Mouse (Mus musculus) liver, embryonic 12.5 days (tissue): Measurements from ENCODE around the gene Fastkd3. TPM values are rescaled to one million over a fixed set of nuclear protein-coding genes. Genes with fewer than 3 reads are reported as not detected.
A peak's percentile ranks its signal among the peaks of the same experiment; 100 is the strongest.
"Not testable (repeated sequence)": the region's sequence is repeated elsewhere in the genome, so short reads cannot be mapped to it uniquely, and the experiment has no call there.

Experiments
- ATAC-seq: fragments of 200-750 bp; cut with Nextera tagmentation; 2 replicates; pipeline ENCODE4 v1.8.0; 2017; ENCODE audit warnings: moderate number of reproducible peaks, mild to moderate bottlenecking, moderate library complexity
- H3K27ac ChIP-seq: fragments of 300-500 bp; sonication (generic); 2 replicates; pipeline ENCODE4 v1.5.1; 2016; ENCODE audit warnings: mild to moderate bottlenecking
- H3K27me3 ChIP-seq: fragments of 300-500 bp; sonication (generic); replicated peaks from 2 replicates; pipeline ENCODE4 v1.6.1; 2016; ENCODE audit warnings: mild to moderate bottlenecking, moderate library complexity
- H3K36me3 ChIP-seq: fragments of 300-500 bp; sonication (generic); 2 replicates; pipeline ENCODE4 v1.6.1; 2016; ENCODE audit warnings: mild to moderate bottlenecking, moderate library complexity
- H3K4me1 ChIP-seq: fragments of 300-500 bp; sonication (generic); 2 replicates; pipeline ENCODE4 v1.6.1; 2016
- H3K4me2 ChIP-seq: fragments of 300-500 bp; sonication (generic); 2 replicates; pipeline ENCODE4 v1.6.1; 2016; ENCODE audit warnings: mild to moderate bottlenecking, moderate library complexity
- H3K4me3 ChIP-seq: fragments of 300-500 bp; sonication (generic); 2 replicates; pipeline ENCODE4 v1.5.1; 2016; ENCODE audit warnings: mild to moderate bottlenecking, moderate library complexity
- H3K9ac ChIP-seq: fragments of 300-500 bp; sonication (generic); 2 replicates; pipeline ENCODE4 v1.6.1; 2016; ENCODE audit warnings: mild to moderate bottlenecking, moderate library complexity
- H3K9me3 ChIP-seq: fragments of 300-500 bp; sonication (generic); replicated peaks from 2 replicates; pipeline ENCODE4 v1.6.1; 2016; ENCODE audit warnings: mild to moderate bottlenecking, moderate library complexity
- WGBS: fragments of 180-500 bp; shearing (Covaris S2); methylation state at CpG from one replicate; pipeline ENCODE4 v1.1.7; 2016; ENCODE audit not compliant: insufficient replicate concordance; 5-methylcytosine and 5-hydroxymethylcytosine counted together
- polyA plus RNA-seq: library from polyadenylated mRNA; unstranded; fragments of >200 nt; fragmentation: Nextera tagmentation; extraction: Ambion mirVana; gene quantifications from 2 replicates; pipeline ENCODE4 v1.2.1, GENCODE M21; 2016

Fastkd3 gene
- polyA plus RNA-seq: 22.6 and 22.7 TPM in 2 replicates

DNA sequence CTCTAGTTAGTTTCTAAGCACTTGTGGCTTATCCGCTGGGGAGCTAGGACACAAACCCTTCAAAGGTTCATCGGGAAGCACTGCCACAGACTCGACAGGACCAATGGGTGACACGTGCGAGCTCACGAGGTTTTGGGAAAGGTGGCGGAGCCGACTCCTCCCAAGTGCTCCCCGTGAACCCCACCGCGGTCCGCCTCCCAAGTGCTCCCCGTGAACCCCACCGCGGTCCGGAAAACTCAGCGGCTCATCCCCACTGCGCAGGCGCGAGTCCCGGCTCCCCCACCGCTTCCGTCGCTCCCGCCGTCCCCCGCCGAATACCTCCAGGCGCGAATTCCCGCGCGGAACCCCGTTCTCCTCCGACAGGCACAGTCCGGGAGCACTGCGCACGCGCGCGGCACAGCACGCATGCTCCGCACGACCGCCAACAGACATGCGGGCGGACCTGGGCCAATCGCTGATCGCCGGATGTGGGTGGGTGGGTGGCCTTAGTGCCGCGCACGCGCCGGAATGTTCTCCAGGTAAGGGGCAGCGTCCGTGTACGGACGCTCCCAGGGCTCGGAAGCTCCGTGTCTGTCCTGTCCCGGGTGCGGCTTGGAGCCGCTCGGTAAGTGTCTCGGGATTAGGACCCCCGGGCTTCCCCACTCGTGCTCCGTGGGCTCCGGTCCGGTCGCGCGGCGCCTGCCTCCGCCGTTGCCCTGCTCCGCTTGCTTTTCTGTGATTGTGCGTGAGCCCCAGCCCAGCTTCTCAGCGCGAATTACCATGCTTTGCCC lies at the start of gene Fastkd3, which contains the start of gene Mtrr:
Gene Fastkd3, plus strand, starts transcription at position 488 of the 770 bp plus-strand sequence.
Gene Mtrr, minus strand, starts transcription at position 403 of the 770 bp plus-strand sequence.
- peak within 1 kb of the TSS; percentile 88 for H3K4me2 ChIP-seq
- under 1% methylated on average over 76 of the region's 81 CpGs for WGBS
- peak; percentile 99 for ATAC-seq
- H3K36me3 ChIP-seq: peaks cover 68% of the 10 kb centered on the region
- peak within 1 kb of the TSS; percentile 81 for H3K4me3 ChIP-seq
- H3K4me1 ChIP-seq: peaks cover 22% of the 10 kb centered on the region
- H3K27me3 ChIP-seq: no peaks in the 10 kb centered on the region
- H3K9me3 ChIP-seq: no peaks in the 10 kb centered on the region
- peak within 1 kb of the TSS; percentile 76 for H3K27ac ChIP-seq
- peak within 1 kb of the TSS; percentile 79 for H3K9ac ChIP-seq

DNA sequence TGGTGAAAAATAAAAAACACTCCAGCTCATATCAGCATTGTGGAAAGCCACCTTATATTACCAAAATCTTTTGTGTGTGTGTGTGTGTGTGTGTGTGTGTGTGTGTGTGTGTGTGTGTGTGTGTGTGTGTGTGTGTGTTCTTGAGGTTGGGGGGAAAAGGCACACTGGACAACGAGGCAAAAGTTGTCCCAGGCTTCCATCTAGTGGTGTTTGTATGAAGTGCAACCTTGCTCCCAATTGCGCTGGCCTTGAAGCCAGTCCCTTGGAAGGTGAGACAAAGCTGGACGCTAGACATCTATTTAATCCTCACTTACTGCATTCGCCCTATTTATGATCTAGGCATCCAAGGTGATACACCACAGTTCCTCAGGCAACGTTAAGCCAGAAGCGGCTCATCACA lies 28.6 kb upstream of the Fastkd3 start:
- whole genome bisulfite sequencing: 26% methylated on average over 5 of the region's 6 CpGs
- H3K9me3 ChIP-seq, H3K4me3 ChIP-seq: not testable (repeated sequence)

DNA sequence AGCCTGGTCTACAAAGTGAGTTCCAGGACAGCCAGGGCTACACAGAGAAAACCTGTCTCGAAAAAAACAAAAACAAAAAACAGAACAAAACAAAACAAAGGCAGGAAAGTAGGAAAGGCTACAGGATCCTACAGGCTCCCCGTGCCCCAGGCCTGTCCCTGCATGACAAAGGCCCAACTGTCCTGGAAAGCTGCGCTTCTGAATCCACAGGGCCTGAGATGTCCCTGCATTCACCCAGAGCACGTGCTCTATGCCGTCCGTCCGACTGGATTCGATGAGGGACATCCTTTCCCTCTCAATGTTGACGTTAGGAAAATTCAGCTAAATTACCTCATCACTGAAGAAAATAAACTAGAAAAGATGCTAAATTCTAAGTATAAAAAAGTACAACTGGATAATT lies 13.9 kb upstream of the Fastkd3 start:
- Histone ChIP-seq H3K9me3 (no peaks in the 10 kb centered on the region), H3K4me2 (no peak overlapping the region), H3K4me1 (no peaks in the 10 kb centered on the region), H3K36me3 (peaks cover 98% of the 10 kb centered on the region), H3K4me3 (no peak overlapping the region), H3K9ac (no peak overlapping the region), H3K27me3 (no peaks in the 10 kb centered on the region), H3K27ac (no peak overlapping the region)
- WGBS: 80% methylated on average over 9 of the region's 9 CpGs
- no peak for ATAC-seq

More for the DNA sequence above, 28.6 kb upstream of the Fastkd3 start:
- not testable (repeated sequence) for H3K4me1 ChIP-seq, H3K4me2 ChIP-seq, H3K27ac ChIP-seq, H3K36me3 ChIP-seq, H3K27me3 ChIP-seq, H3K9ac ChIP-seq, ATAC-seq

DNA sequence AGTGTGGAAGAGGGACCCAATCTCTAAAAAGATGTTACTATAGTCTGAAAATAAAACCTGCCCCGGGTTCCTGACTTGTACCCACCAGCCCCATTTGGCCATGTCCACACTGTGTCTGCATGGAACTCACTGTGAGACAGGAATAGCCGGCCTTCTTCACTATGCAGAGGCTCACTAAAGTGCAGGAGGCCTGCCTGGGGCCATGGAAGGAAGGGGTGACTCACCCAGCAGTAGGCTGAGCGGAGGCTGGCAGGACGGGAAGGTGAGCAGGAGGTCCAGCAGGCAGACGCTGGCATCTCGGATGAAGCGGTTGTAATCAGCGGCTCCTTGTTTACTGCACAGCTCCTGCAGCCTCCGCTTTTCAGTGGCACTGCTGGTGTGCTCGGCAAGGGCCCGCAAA lies 13.5 kb upstream of the Fastkd3 start:
- peaks cover 98% of the 10 kb centered on the region for H3K36me3 ChIP-seq

DNA sequence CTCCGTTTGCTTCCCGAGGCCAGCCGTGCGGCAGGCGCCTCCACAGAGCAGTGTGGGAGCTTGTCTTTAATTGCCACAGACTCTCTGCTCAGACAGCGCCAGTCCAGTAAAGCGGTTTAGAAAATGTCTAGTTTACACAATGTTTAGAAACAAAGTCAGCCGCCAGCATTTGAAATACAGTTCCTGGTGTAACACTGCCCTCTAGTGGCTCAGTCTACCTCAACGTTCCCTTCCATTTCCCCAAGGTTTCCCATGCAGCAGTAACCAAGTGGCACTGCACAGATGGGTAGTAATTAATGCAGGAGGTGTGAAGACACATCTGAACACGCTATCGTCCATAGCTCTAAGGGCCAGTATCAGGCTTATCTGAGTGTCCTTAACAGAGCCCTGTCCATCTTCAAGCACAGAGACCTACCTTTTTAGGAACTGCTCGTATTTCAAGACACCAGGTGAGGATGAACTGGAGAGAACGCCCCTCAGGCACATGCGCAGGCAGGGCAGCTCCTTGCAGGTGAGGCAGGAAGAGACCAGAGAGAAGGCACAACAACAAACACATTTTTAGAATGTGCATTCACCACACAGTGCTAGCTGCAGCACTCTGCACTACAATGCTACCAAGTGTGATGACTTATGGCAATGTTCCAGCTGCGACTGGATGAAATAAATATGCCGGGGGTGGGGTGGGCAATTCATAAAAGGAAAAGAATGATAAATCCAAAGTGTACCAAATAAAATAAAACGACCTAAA lies 12.3 kb upstream of the Fastkd3 start:
- Histone ChIP-seq H3K36me3 (peaks cover 97% of the 10 kb centered on the region), H3K4me3 (no peak overlapping the region), H3K4me2 (no peak overlapping the region), H3K27me3 (no peaks in the 10 kb centered on the region), H3K27ac (no peak overlapping the region), H3K9me3 (no peaks in the 10 kb centered on the region), H3K4me1 (no peaks in the 10 kb centered on the region), H3K9ac (no peak overlapping the region)
- no peak for ATAC-seq
- 73% methylated on average over 17 of the region's 17 CpGs for WGBS

More for the DNA sequence above, 13.5 kb upstream of the Fastkd3 start:
- Histone ChIP-seq H3K4me1 (no peaks in the 10 kb centered on the region), H3K4me2 (no peak overlapping the region), H3K27me3 (no peaks in the 10 kb centered on the region), H3K27ac (no peak overlapping the region), H3K4me3 (no peak overlapping the region), H3K9ac (no peak overlapping the region), H3K9me3 (no peaks in the 10 kb centered on the region)
- WGBS: 88% methylated on average over 11 of the region's 11 CpGs
- no peak for ATAC-seq

DNA sequence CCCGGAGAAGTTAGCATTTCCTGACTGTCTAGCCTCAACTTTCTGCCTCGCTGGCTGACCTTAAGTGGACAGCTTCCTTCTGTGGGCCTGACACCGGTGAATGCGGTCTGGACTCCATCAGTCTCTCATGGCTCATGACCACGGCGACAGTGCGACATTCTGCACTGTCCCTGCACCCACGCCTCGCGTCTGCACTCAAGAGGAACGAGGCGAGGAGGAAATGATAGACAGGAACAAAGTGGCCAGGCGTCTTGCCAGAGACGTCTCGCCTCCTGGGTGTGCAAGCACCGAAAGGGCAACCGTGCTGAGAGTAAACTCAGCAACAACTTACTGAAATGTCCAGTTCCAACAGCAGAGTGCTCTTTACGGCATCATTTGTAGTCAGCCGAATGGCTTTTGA lies 9.8 kb upstream of the Fastkd3 start:
- 85% methylated on average over 19 of the region's 19 CpGs for WGBS
- no peaks in the 10 kb centered on the region for H3K9me3 ChIP-seq
- H3K27ac ChIP-seq: no peak overlapping the region
- no peak overlapping the region for H3K9ac ChIP-seq
- H3K27me3 ChIP-seq: no peaks in the 10 kb centered on the region
- H3K4me1 ChIP-seq: no peaks in the 10 kb centered on the region
- no peak for ATAC-seq
- no peak overlapping the region for H3K4me3 ChIP-seq
- H3K36me3 ChIP-seq: peaks cover 97% of the 10 kb centered on the region
- H3K4me2 ChIP-seq: no peak overlapping the region

DNA sequence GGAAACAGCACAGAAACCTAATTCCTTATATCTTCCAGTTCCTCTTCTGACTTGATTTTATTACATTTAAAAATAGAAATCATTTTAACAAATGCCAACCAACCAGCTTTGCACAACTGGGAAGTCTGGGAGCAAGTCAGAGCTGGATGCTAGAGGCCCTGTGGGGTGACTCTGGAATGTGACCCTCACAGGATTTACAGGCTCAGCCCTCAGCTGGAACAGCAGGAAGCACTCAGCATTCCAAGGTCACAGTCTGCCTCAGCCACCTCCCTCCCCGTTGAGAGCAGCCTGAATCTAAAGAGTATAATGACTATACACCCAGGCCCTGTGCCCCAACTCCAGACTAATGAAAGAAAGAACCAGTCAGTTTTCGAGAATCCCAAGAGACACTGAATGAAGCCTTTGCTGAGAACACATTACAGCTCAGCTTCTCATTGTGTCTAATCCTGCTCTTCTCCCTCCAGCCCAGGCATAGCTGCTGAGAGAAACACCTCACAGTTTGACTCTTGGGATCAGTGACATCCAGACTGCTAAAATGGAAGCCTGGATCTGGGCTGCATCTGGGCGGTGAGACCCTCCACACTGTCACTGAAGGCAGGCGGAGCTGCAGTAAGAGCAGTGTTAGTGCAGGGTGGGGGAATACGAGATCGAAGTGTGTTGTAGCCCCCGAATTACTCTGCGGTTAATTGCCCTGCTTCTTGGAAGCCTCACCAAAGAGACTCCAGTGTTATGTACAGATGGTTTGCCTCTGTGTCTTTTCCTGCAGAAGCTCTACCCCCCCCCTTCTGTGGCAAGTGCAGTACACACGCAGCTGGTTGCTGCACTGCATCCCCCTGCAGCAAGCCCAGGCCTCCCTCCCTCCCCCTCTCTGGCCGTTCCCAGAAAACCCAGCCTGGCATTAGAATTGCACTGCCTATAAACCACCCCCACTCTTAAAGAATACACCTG lies 8.8 kb upstream of the Fastkd3 start:
- H3K9me3 ChIP-seq: no peaks in the 10 kb centered on the region
- peaks cover 97% of the 10 kb centered on the region for H3K36me3 ChIP-seq
- no peak for ATAC-seq
- no peak overlapping the region for H3K27ac ChIP-seq
- WGBS: 77% methylated on average over 10 of the region's 10 CpGs
- no peak overlapping the region for H3K4me3 ChIP-seq
- no peak overlapping the region for H3K9ac ChIP-seq
- H3K4me2 ChIP-seq: no peak overlapping the region
- H3K27me3 ChIP-seq: no peaks in the 10 kb centered on the region
- H3K4me1 ChIP-seq: no peaks in the 10 kb centered on the region

DNA sequence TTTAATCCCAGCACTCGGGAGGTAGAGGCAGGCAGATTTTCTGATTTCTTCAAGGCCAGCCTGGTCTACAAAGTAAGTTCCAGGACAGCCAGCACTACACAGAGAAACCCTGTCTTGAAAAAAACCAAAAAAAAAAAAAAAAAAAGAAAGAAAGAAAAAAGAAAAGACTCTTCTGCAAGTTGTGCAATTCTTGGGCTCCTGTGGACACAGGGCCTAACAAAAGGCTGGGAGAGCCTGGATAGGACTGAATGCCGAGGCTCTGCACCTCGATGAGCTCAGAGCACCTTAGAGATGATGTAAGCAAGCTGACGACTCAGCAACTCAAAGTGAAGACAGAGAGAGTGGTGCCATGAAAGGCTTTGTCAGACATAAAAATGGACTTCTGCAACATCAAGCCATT lies 7.6 kb upstream of the Fastkd3 start:
- Histone ChIP-seq H3K4me2 (no peak overlapping the region), H3K4me3 (no peak overlapping the region), H3K9ac (no peak overlapping the region), H3K36me3 (peaks cover 98% of the 10 kb centered on the region), H3K27me3 (no peaks in the 10 kb centered on the region), H3K27ac (no peak overlapping the region), H3K4me1 (no peaks in the 10 kb centered on the region), H3K9me3 (no peaks in the 10 kb centered on the region)
- no peak for ATAC-seq
- WGBS: 81% methylated on average over 4 of the region's 4 CpGs

DNA sequence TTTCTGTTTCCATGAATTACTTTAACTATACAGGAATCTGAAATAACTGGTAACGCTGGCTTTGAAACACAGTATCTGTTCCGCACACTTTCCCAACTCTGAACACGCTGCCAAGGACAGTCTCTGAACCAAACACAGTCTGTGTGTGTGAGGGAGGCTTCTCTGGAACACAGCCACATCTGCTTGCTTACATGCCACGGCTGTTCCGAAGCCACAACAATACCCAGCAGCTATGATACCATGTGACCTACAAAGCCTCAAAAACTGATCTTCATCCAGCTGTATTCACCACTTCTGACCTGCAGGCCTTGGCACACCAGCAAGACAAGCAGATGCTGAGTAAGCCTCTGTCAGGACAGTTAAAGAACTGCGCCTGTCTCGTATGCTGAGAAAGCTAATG lies 4.1 kb upstream of the Fastkd3 start:
- no peaks in the 10 kb centered on the region for H3K9me3 ChIP-seq
- no peak overlapping the region for H3K4me2 ChIP-seq
- no peak overlapping the region for H3K9ac ChIP-seq
- ATAC-seq: no peak
- WGBS: 85% methylated on average over 7 of the region's 7 CpGs
- H3K4me3 ChIP-seq: no peak overlapping the region
- no peaks in the 10 kb centered on the region for H3K27me3 ChIP-seq
- no peak overlapping the region for H3K27ac ChIP-seq
- H3K36me3 ChIP-seq: peaks cover 73% of the 10 kb centered on the region
- H3K4me1 ChIP-seq: peaks cover 15% of the 10 kb centered on the region

DNA sequence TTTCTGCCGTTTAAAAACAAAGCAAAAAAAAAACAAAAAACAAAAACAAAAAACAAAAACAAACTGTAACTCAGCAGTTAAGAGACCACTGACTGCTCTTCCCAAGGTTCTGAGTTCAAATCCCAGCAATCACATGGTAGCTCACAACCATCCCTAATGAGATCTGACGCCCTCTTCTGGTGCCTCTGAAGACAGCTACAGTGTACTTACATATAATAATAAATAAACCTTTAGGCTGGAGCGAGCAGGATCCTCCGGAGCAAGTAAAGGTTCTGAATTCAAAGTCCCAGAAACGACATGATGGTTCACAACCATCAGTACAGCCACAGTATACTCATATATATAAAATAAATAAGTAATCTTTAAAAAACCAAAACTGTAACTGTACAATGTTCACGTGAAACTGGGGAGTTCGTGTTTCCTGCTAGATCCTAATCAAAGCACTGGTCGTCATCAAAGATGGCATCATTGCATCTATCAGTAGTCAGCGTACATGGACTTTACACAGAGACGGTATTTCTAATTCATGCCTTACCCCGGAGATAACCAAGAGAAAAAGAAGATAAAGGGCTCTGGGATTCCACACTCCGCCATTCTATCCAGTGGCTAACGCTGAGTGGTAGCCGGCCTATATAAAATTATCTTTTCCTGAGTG lies 821 bp upstream of the Fastkd3 start:
- H3K4me1 ChIP-seq: peaks cover 22% of the 10 kb centered on the region
- H3K9me3 ChIP-seq: no peaks in the 10 kb centered on the region
- peaks cover 69% of the 10 kb centered on the region for H3K36me3 ChIP-seq
- no peaks in the 10 kb centered on the region for H3K27me3 ChIP-seq
- H3K4me2 ChIP-seq: peak overlapping the region; percentile 88
- peak overlapping the region; percentile 79 for H3K9ac ChIP-seq
- H3K27ac ChIP-seq: peak overlapping the region; percentile 76
- WGBS: 17% methylated on average over 14 of the region's 14 CpGs
- no peak; the same call in 1 of the 2 replicates for ATAC-seq
- peak overlapping the region; percentile 81 for H3K4me3 ChIP-seq

DNA sequence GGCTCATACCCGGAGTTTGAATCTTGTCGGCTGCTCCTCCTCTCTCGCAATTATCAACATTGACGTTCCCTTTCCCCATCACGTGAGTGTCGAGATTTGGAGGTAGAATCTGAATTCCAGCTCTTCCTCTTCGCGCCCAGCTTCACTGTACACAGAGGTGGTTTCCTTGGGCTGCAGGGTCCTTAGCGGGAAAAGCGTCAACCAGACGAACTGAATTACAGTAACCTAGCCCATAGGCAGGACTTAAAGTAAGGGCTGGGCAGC lies 415 bp downstream of the Fastkd3 start:
- Histone ChIP-seq H3K4me2 (peak overlapping the region; percentile 88), H3K9me3 (no peaks in the 10 kb centered on the region), H3K9ac (peak overlapping the region; percentile 79), H3K36me3 (peaks cover 68% of the 10 kb centered on the region), H3K4me1 (peaks cover 22% of the 10 kb centered on the region), H3K27ac (peak overlapping the region; percentile 76), H3K4me3 (peak overlapping the region; percentile 81), H3K27me3 (no peaks in the 10 kb centered on the region)
- no peak for ATAC-seq
- WGBS: 0% methylated on average over 11 of the region's 11 CpGs
